Mouse (Mus musculus): ENCODE measurements around the gene Il17d. TPM values are rescaled to one million over a fixed set of nuclear protein-coding genes. Genes with fewer than 3 reads are reported as not detected.

Il17d gene
- polyA plus RNA-seq, 2 experiments: 6.9 to 41.0 TPM

DNA sequence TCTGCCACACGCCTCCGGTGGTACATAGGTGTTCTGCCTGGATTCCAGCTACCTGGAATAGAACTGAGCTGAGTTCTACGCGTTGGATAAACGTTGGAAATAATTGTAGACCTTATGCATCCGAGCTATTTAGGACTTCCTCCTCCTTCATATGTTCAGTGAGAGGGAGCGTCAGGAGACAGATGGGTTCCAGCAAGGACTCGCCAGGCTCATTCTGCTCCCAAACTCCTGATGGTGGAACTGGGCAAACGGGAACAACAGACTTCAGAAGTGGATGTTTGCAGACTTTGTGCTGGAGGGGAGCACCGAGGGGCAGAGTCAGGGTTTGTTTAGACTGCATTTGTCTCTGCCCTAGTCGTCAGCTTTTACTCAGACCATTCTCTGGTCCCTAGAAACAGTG lies 16.1 kb downstream of the Il17d start:
- no peak for TF ChIP-seq POLR2A (IDR thresholded peaks at IDR 0.05; ENCODE audit: borderline replicate concordance, extremely low read depth, insufficient read depth, insufficient read length)
- H3K27me3 ChIP-seq (ENCODE audit: control insufficient read depth, insufficient read depth, low read length): no peaks in the 10 kb centered on the region
- WGBS: 82% methylated on average over 11 of the region's 11 CpGs
- H3K4me2 ChIP-seq (replicated peaks; ENCODE audit: low read depth, low read length, severe bottlenecking): no peak overlapping the region
- H3K36me3 ChIP-seq (ENCODE audit: control insufficient read depth, insufficient read depth, low read length): peaks cover 3% of the 10 kb centered on the region; the same call in 1 of the 2 replicates
- H3K9me3 ChIP-seq (ENCODE audit: control insufficient read depth, low read length): no peaks in the 10 kb centered on the region
- peaks cover 11% of the 10 kb centered on the region for H3K4me1 ChIP-seq (ENCODE audit: control insufficient read depth, insufficient read depth, low read length)
- ATAC-seq (ENCODE audit: low FRiP score, low read depth) (no peak), DNase-seq (ENCODE audit: low spot score) (no peak)
- no peak overlapping the region for H3K27ac ChIP-seq (replicated peaks; ENCODE audit: low read depth, low read length)
- no peak overlapping the region for H3K4me3 ChIP-seq (replicated peaks; ENCODE audit: low read length)
- H3K9ac ChIP-seq (ENCODE audit: low read depth, low read length, severe bottlenecking): no peak overlapping the region

- Histone ChIP-seq H3K9me3 (ENCODE audit: control insufficient read depth, low read length) (no peaks in the 10 kb centered on the region), H3K27ac (replicated peaks; ENCODE audit: low read depth, low read length) (no peak overlapping the region), H3K36me3 (ENCODE audit: control insufficient read depth, insufficient read depth, low read length) (peaks cover 3% of the 10 kb centered on the region; the same call in 1 of the 2 replicates), H3K4me1 (ENCODE audit: control insufficient read depth, insufficient read depth, low read length) (peaks cover 15% of the 10 kb centered on the region), H3K4me2 (replicated peaks; ENCODE audit: low read depth, low read length, severe bottlenecking) (no peak overlapping the region), H3K4me3 (replicated peaks; ENCODE audit: low read length) (no peak overlapping the region), H3K27me3 (ENCODE audit: control insufficient read depth, insufficient read depth, low read length) (no peaks in the 10 kb centered on the region), H3K9ac (ENCODE audit: low read depth, low read length, severe bottlenecking) (no peak overlapping the region)
- no peak for DNase-seq (ENCODE audit: low spot score)
- 69% methylated on average over 32 of the region's 34 CpGs for WGBS
- no peak for ATAC-seq (ENCODE audit: low FRiP score, low read depth)
- TF ChIP-seq POLR2A (IDR thresholded peaks at IDR 0.05; ENCODE audit: borderline replicate concordance, extremely low read depth, insufficient read depth, insufficient read length): no peak
These were observed 17.7 kb downstream of the Il17d start for GRCm38 (mm10) chr14:57542231-57542630.

DNA sequence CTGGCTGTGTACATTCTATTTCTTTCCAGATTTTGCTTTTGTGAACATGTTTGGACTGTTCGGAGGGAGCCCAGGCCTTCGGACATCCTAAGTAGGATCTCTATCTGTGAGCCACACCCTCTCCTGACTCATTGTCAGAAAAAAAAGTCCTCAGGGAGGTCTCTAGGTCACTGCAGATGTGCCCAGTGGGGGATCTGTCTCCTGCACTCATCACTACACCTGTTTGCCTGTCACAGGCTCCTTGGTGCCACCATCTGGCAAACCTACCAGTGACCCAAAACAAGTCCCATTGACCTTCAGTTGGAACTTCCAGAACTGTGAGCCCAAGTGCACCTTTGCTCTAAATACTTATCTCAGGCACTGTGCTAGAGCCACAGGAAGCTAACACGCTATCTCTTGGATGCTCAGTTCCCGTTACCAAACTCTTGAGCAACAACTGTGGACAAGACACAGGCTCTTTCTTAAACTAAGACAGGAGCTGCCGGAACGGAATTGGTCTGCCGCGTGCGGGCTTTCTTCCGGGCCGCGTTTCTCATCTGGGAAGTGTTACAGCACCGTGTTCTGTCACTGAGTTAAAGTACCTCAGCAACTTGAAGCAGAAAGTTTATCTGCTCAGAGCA lies 19.0 kb downstream of the Il17d start:
- no peaks in the 10 kb centered on the region for H3K27me3 ChIP-seq (ENCODE audit: control insufficient read depth, insufficient read depth, low read length)
- H3K9ac ChIP-seq (ENCODE audit: low read depth, low read length, severe bottlenecking): no peak overlapping the region
- DNase-seq (ENCODE audit: low spot score) (no peak), ATAC-seq (ENCODE audit: low FRiP score, low read depth) (no peak)
- no peak overlapping the region for H3K4me2 ChIP-seq (replicated peaks; ENCODE audit: low read depth, low read length, severe bottlenecking)
- 93% methylated on average over 13 of the region's 13 CpGs for WGBS
- no peak overlapping the region for H3K27ac ChIP-seq (replicated peaks; ENCODE audit: low read depth, low read length)
- no peaks in the 10 kb centered on the region for H3K9me3 ChIP-seq (ENCODE audit: control insufficient read depth, low read length)
- peaks cover 7% of the 10 kb centered on the region; the same call in 1 of the 2 replicates for H3K36me3 ChIP-seq (ENCODE audit: control insufficient read depth, insufficient read depth, low read length)
- TF ChIP-seq POLR2A (IDR thresholded peaks at IDR 0.05; ENCODE audit: borderline replicate concordance, extremely low read depth, insufficient read depth, insufficient read length): no peak
- no peak overlapping the region for H3K4me3 ChIP-seq (replicated peaks; ENCODE audit: low read length)
- peaks cover 15% of the 10 kb centered on the region for H3K4me1 ChIP-seq (ENCODE audit: control insufficient read depth, insufficient read depth, low read length)

- TF ChIP-seq POLR2A (IDR thresholded peaks at IDR 0.05; ENCODE audit: borderline replicate concordance, extremely low read depth, insufficient read depth, insufficient read length): no peak
- WGBS: 84% methylated on average over 17 of the region's 17 CpGs
- ATAC-seq (ENCODE audit: low FRiP score, low read depth): no peak
- Histone ChIP-seq H3K9ac (ENCODE audit: low read depth, low read length, severe bottlenecking) (no peak overlapping the region), H3K27me3 (ENCODE audit: control insufficient read depth, insufficient read depth, low read length) (no peaks in the 10 kb centered on the region), H3K4me2 (replicated peaks; ENCODE audit: low read depth, low read length, severe bottlenecking) (no peak overlapping the region), H3K9me3 (ENCODE audit: control insufficient read depth, low read length) (no peaks in the 10 kb centered on the region), H3K27ac (replicated peaks; ENCODE audit: low read depth, low read length) (no peak overlapping the region), H3K36me3 (ENCODE audit: control insufficient read depth, insufficient read depth, low read length) (peaks cover 20% of the 10 kb centered on the region), H3K4me3 (replicated peaks; ENCODE audit: low read length) (no peak overlapping the region), H3K4me1 (ENCODE audit: control insufficient read depth, insufficient read depth, low read length) (peaks cover 15% of the 10 kb centered on the region)
- no peak for DNase-seq (ENCODE audit: low spot score)
These were observed 20.9 kb downstream of the Il17d start for GRCm38 (mm10) chr14:57545526-57545925.

DNA sequence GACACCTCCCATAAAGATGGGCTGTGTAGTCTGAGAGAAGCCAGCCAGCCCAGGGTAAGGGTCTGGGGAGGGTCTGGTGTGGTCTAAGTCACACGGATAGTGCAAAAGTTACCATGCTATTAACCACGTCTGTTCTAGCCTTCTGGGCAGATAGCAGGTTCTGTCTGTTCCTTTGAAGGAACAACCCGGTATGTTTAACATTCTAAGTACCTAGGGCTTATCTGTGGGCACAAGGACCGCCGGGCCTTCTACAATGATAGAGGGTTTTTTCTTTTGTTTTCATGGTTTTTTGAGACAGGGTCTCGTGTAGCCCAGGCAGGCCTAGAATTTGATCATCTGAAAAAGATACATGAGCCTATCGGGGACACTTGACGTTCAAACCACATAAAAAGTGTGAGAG lies 21.6 kb downstream of the Il17d start:
- DNase-seq (ENCODE audit: low spot score): no peak
- peaks cover 20% of the 10 kb centered on the region for H3K36me3 ChIP-seq (ENCODE audit: control insufficient read depth, insufficient read depth, low read length)
- no peaks in the 10 kb centered on the region for H3K27me3 ChIP-seq (ENCODE audit: control insufficient read depth, insufficient read depth, low read length)
- no peak overlapping the region for H3K4me3 ChIP-seq (replicated peaks; ENCODE audit: low read length)
- ATAC-seq (ENCODE audit: low FRiP score, low read depth): no peak
- peaks cover 15% of the 10 kb centered on the region for H3K4me1 ChIP-seq (ENCODE audit: control insufficient read depth, insufficient read depth, low read length)
- H3K27ac ChIP-seq (replicated peaks; ENCODE audit: low read depth, low read length): peak overlapping the region; percentile 40
- 66% methylated on average over 8 of the region's 8 CpGs for WGBS
- no peak overlapping the region for H3K9ac ChIP-seq (ENCODE audit: low read depth, low read length, severe bottlenecking)
- no peak for TF ChIP-seq POLR2A (IDR thresholded peaks at IDR 0.05; ENCODE audit: borderline replicate concordance, extremely low read depth, insufficient read depth, insufficient read length)
- no peak overlapping the region for H3K4me2 ChIP-seq (replicated peaks; ENCODE audit: low read depth, low read length, severe bottlenecking)
- no peaks in the 10 kb centered on the region for H3K9me3 ChIP-seq (ENCODE audit: control insufficient read depth, low read length)
